Mouse (Mus musculus) lung, embryonic 14.5 days (tissue): ENCODE results near the gene Rab5b. TPM values are rescaled to one million over a fixed set of nuclear protein-coding genes. Genes with fewer than 3 reads are reported as not detected.

ENCODE experiments used
- ATAC-seq: fragments of 200-750 bp; cut with Nextera tagmentation; 2 replicates; pipeline ENCODE4 v1.8.0; 2017; ENCODE audit warnings: mild to moderate bottlenecking, moderate TSS enrichment, moderate library complexity; ENCODE audit not compliant: insufficient read depth
- DNase-seq: peaks from one replicate; pipeline ENCODE4 v3.0.0-alpha.2; 2015
- H3K27ac ChIP-seq: fragments of 300-500 bp; sonication (generic); 2 replicates; pipeline ENCODE4 v1.5.1; 2014; ENCODE audit warnings: low read depth, mild to moderate bottlenecking, moderate library complexity
- H3K27me3 ChIP-seq: fragments of 300-500 bp; sonication (generic); 2 replicates; pipeline ENCODE4 v1.6.1; 2014; ENCODE audit warnings: low read length, control low read depth; ENCODE audit not compliant: insufficient read depth
- H3K36me3 ChIP-seq: fragments of 300-500 bp; sonication (generic); 2 replicates; pipeline ENCODE4 v1.6.1; 2014; ENCODE audit warnings: control low read depth; ENCODE audit not compliant: insufficient read depth
- H3K4me1 ChIP-seq: fragments of 300-500 bp; sonication (generic); 2 replicates; pipeline ENCODE4 v1.6.1; 2014; ENCODE audit warnings: antibody characterized with exemption, control low read depth; ENCODE audit not compliant: insufficient read depth
- H3K4me2 ChIP-seq: fragments of 300-500 bp; sonication (generic); 2 replicates; pipeline ENCODE4 v1.6.1; 2014; ENCODE audit warnings: mild to moderate bottlenecking
- H3K4me3 ChIP-seq: fragments of 300-500 bp; sonication (generic); 2 replicates; pipeline ENCODE4 v1.5.1; 2014; ENCODE audit warnings: low read depth, low read length
- H3K9ac ChIP-seq: fragments of 300-500 bp; sonication (generic); 2 replicates; pipeline ENCODE4 v1.6.1; 2014
- H3K9me3 ChIP-seq: fragments of 300-500 bp; sonication (generic); 2 replicates; pipeline ENCODE4 v1.6.1; 2016; ENCODE audit warnings: low read depth, low read length, control low read depth
- CTCF ChIP-seq: IDR thresholded peaks from 2 replicates; pipeline ENCODE4 v1.5.1; 2016; ENCODE audit warnings: antibody characterized with exemption, low read depth
- WGBS: fragments of 180-500 bp; shearing (Covaris S2); extraction: QIAGEN DNeasy Blood & Tissue Kit; methylation state at CpG from one replicate; pipeline ENCODE4 v1.1.7; 2014; 5-methylcytosine and 5-hydroxymethylcytosine counted together
- polyA plus RNA-seq: library from polyadenylated mRNA; unstranded; fragments of >200 nt; fragmentation: Nextera tagmentation; extraction: Ambion mirVana; gene quantifications from 2 replicates; pipeline ENCODE4 v1.2.1, GENCODE M21; 2014

Gene Rab5b
- polyA plus RNA-seq, result 63.6 and 66.8 TPM in 2 replicates

GRCm38 (mm10) chr10:128695992-128696807, at the start of gene Rab5b:
Gene Rab5b (minus strand): TSS chr10:128696264.
- WGBS, result 1% methylated on average over 39 of the region's 40 CpGs

GRCm38 (mm10) chr10:128744680-128745601, 48.9 kb upstream of the Rab5b start, which contains the start of gene Dgka:
Gene Dgka (minus strand): TSS chr10:128744855.
- H3K27me3 ChIP-seq, result peaks cover 7% of the 10 kb centered on the region; the same call in 1 of the 2 replicates
- DNase-seq, result peak; percentile 60
- ATAC-seq, result no peak
- peak within 1 kb of the TSS; percentile 52 for H3K27ac ChIP-seq
- H3K9ac ChIP-seq, result peak within 1 kb of the TSS; percentile 70
- H3K4me3 ChIP-seq, result peak within 1 kb of the TSS; percentile 61
- H3K36me3 ChIP-seq, result no peaks in the 10 kb centered on the region
- peaks cover 11% of the 10 kb centered on the region; the same call in 1 of the 2 replicates for H3K4me1 ChIP-seq
- no peaks in the 10 kb centered on the region for H3K9me3 ChIP-seq
- no peak; the same call in 1 of the 2 replicates for TF ChIP-seq CTCF
- peak within 1 kb of the TSS; percentile 82 for H3K4me2 ChIP-seq
- WGBS, result 16% methylated on average over 18 of the region's 18 CpGs

More at GRCm38 (mm10) chr10:128695992-128696807, at the start of gene Rab5b:
- Histone ChIP-seq H3K27ac (peak within 1 kb of the TSS; percentile 98), H3K4me3 (peak within 1 kb of the TSS; percentile 83), H3K4me1 (no peaks in the 10 kb centered on the region), H3K36me3 (peaks cover 44% of the 10 kb centered on the region), H3K4me2 (peak within 1 kb of the TSS; percentile 83), H3K9me3 (no peaks in the 10 kb centered on the region), H3K9ac (peak within 1 kb of the TSS; percentile 91), H3K27me3 (no peaks in the 10 kb centered on the region)
- DNase-seq (peak; percentile 99), ATAC-seq (peak; percentile 99)
- no peak; the same call in 1 of the 2 replicates for TF ChIP-seq CTCF

DNA sequence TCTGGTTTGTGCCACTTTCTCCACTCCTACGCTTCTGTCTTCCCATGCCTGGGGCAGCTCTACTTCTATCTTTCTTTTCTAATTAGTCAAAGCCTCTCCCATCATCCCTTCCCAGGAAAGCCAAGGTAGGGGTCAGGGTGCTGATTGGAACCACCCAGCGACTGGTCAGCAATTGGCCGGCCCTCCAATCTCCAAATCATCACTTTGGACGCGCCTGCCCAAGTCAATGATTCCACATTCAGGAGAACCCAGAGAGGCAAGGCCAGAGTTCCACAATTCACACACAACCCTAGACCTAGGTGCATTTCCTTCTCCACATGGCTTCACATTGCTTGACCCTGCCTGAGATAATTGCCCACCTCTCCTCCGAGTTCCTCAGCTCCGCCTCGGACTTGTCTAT, 48.1 kb upstream of the Rab5b start:
- no peak for TF ChIP-seq CTCF
- 0 out of 2 replicates have a peak overlapping the region, but pooled peaks have one; percentile 52 for H3K27ac ChIP-seq
- H3K9ac ChIP-seq, result peak overlapping the region; percentile 70
- no peak for ATAC-seq
- peaks cover 8% of the 10 kb centered on the region; the same call in 1 of the 2 replicates for H3K4me1 ChIP-seq
- WGBS, result 21% methylated on average over 8 of the region's 8 CpGs
- H3K27me3 ChIP-seq, result peaks cover 7% of the 10 kb centered on the region; the same call in 1 of the 2 replicates
- DNase-seq, result no peak
- peak overlapping the region; percentile 82 for H3K4me2 ChIP-seq
- H3K4me3 ChIP-seq, result peak overlapping the region; percentile 61
- no peaks in the 10 kb centered on the region for H3K36me3 ChIP-seq
- no peaks in the 10 kb centered on the region for H3K9me3 ChIP-seq

DNA sequence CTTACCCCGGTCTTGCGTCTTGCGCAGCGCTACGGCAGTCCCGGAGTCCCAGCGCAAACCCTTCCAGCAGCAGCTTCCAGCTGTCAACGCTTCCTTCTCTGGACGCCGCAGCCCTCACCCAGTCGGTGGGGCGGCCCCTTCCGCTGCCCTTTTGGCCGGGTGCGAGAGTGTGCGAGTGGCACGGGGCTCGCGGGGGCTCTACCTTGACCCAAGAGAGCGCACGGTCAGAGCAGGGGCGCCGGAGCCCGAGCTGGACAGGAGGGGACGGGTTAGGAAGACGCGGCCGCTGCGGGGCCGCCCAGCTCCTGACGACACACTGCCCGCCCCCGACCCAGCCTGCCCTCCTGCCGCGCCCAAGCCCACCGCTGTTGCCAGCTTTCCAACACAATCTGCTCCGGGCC, 47.7 kb upstream of the Rab5b start:
- H3K4me1 ChIP-seq, result peaks cover 8% of the 10 kb centered on the region; the same call in 1 of the 2 replicates
- peak overlapping the region; percentile 82 for H3K4me2 ChIP-seq
- H3K36me3 ChIP-seq, result no peaks in the 10 kb centered on the region
- under 1% methylated on average over 37 of the region's 37 CpGs for WGBS
- ATAC-seq (peak; percentile 38), DNase-seq (peak; percentile 80)
- peak overlapping the region; percentile 61 for H3K4me3 ChIP-seq
- H3K9ac ChIP-seq, result peak overlapping the region; percentile 70
- peaks cover 7% of the 10 kb centered on the region; the same call in 1 of the 2 replicates for H3K27me3 ChIP-seq
- TF ChIP-seq CTCF, result no peak
- no peaks in the 10 kb centered on the region for H3K9me3 ChIP-seq
- H3K27ac ChIP-seq, result peak overlapping the region; percentile 52; the same call in 1 of the 2 replicates

GRCm38 (mm10) chr10:128743235-128743634, 47.2 kb upstream of the Rab5b start:
- H3K36me3 ChIP-seq, result no peaks in the 10 kb centered on the region
- no peak overlapping the region for H3K27ac ChIP-seq
- peak; percentile 9 for DNase-seq
- no peak for TF ChIP-seq CTCF
- peak overlapping the region; percentile 70 for H3K9ac ChIP-seq
- ATAC-seq, result no peak
- 4% methylated on average over 7 of the region's 7 CpGs for WGBS
- H3K4me1 ChIP-seq, result peaks cover 8% of the 10 kb centered on the region; the same call in 1 of the 2 replicates
- no peaks in the 10 kb centered on the region for H3K9me3 ChIP-seq
- H3K4me3 ChIP-seq, result peak overlapping the region; percentile 61
- peaks cover 7% of the 10 kb centered on the region; the same call in 1 of the 2 replicates for H3K27me3 ChIP-seq
- peak overlapping the region; percentile 82 for H3K4me2 ChIP-seq

DNA sequence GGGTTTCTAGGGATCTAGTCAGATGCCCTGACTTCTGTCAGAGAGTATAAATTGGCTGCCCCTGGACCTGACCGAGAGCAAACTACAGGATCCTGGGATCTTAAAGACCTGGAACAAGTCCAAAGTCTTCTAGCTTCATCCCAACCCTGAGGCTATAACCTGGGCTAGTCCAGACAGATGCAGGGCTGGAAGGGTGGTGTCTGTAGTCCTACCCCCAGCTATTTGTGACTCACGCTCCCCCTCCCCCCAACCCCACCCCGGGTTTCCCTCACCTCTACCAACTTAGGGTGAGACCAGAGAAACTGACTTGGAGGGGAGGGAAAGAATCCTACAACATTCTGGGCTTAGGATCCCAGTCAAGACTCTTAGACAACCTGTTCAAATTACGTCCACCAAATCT, 46.6 kb upstream of the Rab5b start:
- no peak for DNase-seq
- Histone ChIP-seq H3K27ac (no peak overlapping the region), H3K4me2 (peak overlapping the region; percentile 82), H3K36me3 (no peaks in the 10 kb centered on the region), H3K4me3 (peak overlapping the region; percentile 61; the same call in 1 of the 2 replicates), H3K9ac (no peak overlapping the region), H3K4me1 (peaks cover 8% of the 10 kb centered on the region; the same call in 1 of the 2 replicates), H3K9me3 (no peaks in the 10 kb centered on the region), H3K27me3 (peaks cover 7% of the 10 kb centered on the region; the same call in 1 of the 2 replicates)
- no peak for TF ChIP-seq CTCF
- ATAC-seq, result no peak
- 23% methylated on average over 4 of the region's 4 CpGs for WGBS
